Mouse (Mus musculus) limb, embryonic 12.5 days (tissue): ENCODE results near the gene Mmd. TPM values are rescaled to one million over a fixed set of nuclear protein-coding genes. Genes with fewer than 3 reads are reported as not detected.

Source experiments
- ATAC-seq: fragments of 200-750 bp; cut with Nextera tagmentation; 2 replicates; pipeline ENCODE4 v1.8.0; 2017; ENCODE audit warnings: low read depth, moderate TSS enrichment; ENCODE audit not compliant: insufficient number of reproducible peaks, insufficient read depth, low FRiP score, low TSS enrichment
- H3K27ac ChIP-seq: fragments of 300-500 bp; sonication (generic); 2 replicates; pipeline ENCODE4 v1.5.1; 2016; ENCODE audit warnings: mild to moderate bottlenecking, moderate library complexity
- H3K27me3 ChIP-seq: fragments of 300-500 bp; sonication (generic); 2 replicates; pipeline ENCODE4 v1.6.1; 2016; ENCODE audit warnings: mild to moderate bottlenecking, moderate library complexity
- H3K36me3 ChIP-seq: fragments of 300-500 bp; sonication (generic); 2 replicates; pipeline ENCODE4 v1.6.1; 2016; ENCODE audit warnings: mild to moderate bottlenecking, moderate library complexity
- H3K4me1 ChIP-seq: fragments of 300-500 bp; sonication (generic); replicated peaks from 2 replicates; pipeline ENCODE4 v1.6.1; 2016
- H3K4me2 ChIP-seq: fragments of 300-500 bp; sonication (generic); 2 replicates; pipeline ENCODE4 v1.6.1; 2016; ENCODE audit warnings: mild to moderate bottlenecking, moderate library complexity
- H3K4me3 ChIP-seq: fragments of 300-500 bp; sonication (generic); replicated peaks from 2 replicates; pipeline ENCODE4 v1.5.1; 2016; ENCODE audit warnings: mild to moderate bottlenecking
- H3K9ac ChIP-seq: fragments of 300-500 bp; sonication (generic); replicated peaks from 2 replicates; pipeline ENCODE4 v1.6.1; 2016; ENCODE audit warnings: mild to moderate bottlenecking, moderate library complexity
- H3K9me3 ChIP-seq: fragments of 300-500 bp; sonication (generic); 2 replicates; pipeline ENCODE4 v1.6.1; 2016; ENCODE audit warnings: mild to moderate bottlenecking, moderate library complexity
- WGBS: fragments of 180-500 bp; shearing (Covaris S2); methylation state at CpG from one replicate; pipeline ENCODE4 v1.1.7; 2016; 5-methylcytosine and 5-hydroxymethylcytosine counted together
- polyA plus RNA-seq: library from polyadenylated mRNA; unstranded; fragments of >200 nt; fragmentation: Nextera tagmentation; extraction: Ambion mirVana; gene quantifications from 2 replicates; pipeline ENCODE4 v1.2.1, GENCODE M21; 2016

Mmd gene
- polyA plus RNA-seq = 34.4 and 37.8 TPM in 2 replicates

- ATAC-seq = peak; percentile 99
- Histone ChIP-seq H3K9ac (peak within 1 kb of the TSS; percentile 89), H3K27ac (peak within 1 kb of the TSS; percentile 85), H3K4me3 (peak within 1 kb of the TSS; percentile 82), H3K4me2 (peak within 1 kb of the TSS; percentile 86), H3K36me3 (no peaks in the 10 kb centered on the region), H3K4me1 (peaks cover 14% of the 10 kb centered on the region), H3K27me3 (no peaks in the 10 kb centered on the region), H3K9me3 (no peaks in the 10 kb centered on the region)
- under 1% methylated on average over 46 of the region's 51 CpGs for WGBS
Measured at GRCm38 (mm10) chr11:90249025-90249650, at the start of gene Mmd. TSS of gene Mmd (plus strand) at chr11:90249456.

GRCm38 (mm10) chr11:90200826-90201225 is 48.4 kb upstream of the Mmd start:
- ATAC-seq = no peak
- Histone ChIP-seq H3K4me3 (no peak overlapping the region), H3K36me3 (no peaks in the 10 kb centered on the region), H3K27me3 (no peaks in the 10 kb centered on the region), H3K27ac (no peak overlapping the region), H3K4me1 (no peaks in the 10 kb centered on the region), H3K9me3 (no peaks in the 10 kb centered on the region), H3K4me2 (no peak overlapping the region), H3K9ac (no peak overlapping the region)
- WGBS = 87% methylated on average over 2 of the region's 2 CpGs

- no peaks in the 10 kb centered on the region for H3K27me3 ChIP-seq
- no peaks in the 10 kb centered on the region for H3K4me1 ChIP-seq
- no peak overlapping the region for H3K9ac ChIP-seq
- H3K9me3 ChIP-seq = no peaks in the 10 kb centered on the region
- no peak for ATAC-seq
- H3K4me2 ChIP-seq = no peak overlapping the region
- no peak overlapping the region for H3K4me3 ChIP-seq
- no peaks in the 10 kb centered on the region for H3K36me3 ChIP-seq
- 85% methylated on average over 7 of the region's 7 CpGs for WGBS
- H3K27ac ChIP-seq = no peak overlapping the region
Measured at GRCm38 (mm10) chr11:90214246-90214645, 35.0 kb upstream of the Mmd start.

- Histone ChIP-seq H3K9ac (no peak overlapping the region), H3K4me2 (no peak overlapping the region), H3K36me3 (no peaks in the 10 kb centered on the region), H3K27me3 (no peaks in the 10 kb centered on the region), H3K4me3 (no peak overlapping the region), H3K9me3 (no peaks in the 10 kb centered on the region), H3K4me1 (peaks cover 9% of the 10 kb centered on the region; the same call in 1 of the 2 replicates), H3K27ac (no peak overlapping the region)
- whole genome bisulfite sequencing = 62% methylated on average over 6 of the region's 6 CpGs
- ATAC-seq = no peak
Measured at GRCm38 (mm10) chr11:90220022-90220645, 29.1 kb upstream of the Mmd start.

DNA sequence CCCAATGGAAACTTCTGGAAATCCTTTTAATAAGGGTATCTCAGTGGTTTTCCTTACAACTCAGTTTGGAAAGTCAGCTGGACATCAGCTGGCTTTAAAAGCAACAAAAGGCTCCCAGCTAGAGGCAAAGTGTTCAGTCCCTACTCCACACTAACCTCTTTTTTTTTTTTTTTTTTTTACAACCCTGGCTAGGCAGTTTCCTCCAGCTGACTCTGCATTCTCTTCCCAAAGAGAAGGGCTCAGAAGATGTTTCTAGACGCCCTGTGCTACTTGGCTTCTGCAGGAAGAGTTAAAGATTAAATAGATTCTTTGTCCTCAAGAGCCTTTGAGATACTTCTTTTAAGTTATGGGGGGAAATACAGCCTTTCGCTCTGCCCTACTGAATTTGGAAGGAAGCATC is 28.5 kb upstream of the Mmd start:
- Histone ChIP-seq H3K4me2 (no peak overlapping the region), H3K4me1 (peaks cover 9% of the 10 kb centered on the region; the same call in 1 of the 2 replicates), H3K9ac (no peak overlapping the region), H3K9me3 (no peaks in the 10 kb centered on the region), H3K27ac (no peak overlapping the region), H3K4me3 (no peak overlapping the region), H3K36me3 (no peaks in the 10 kb centered on the region), H3K27me3 (no peaks in the 10 kb centered on the region)
- ATAC-seq = no peak
- 22% methylated on average over 2 of the region's 2 CpGs for WGBS

GRCm38 (mm10) chr11:90224914-90225470 is 24.3 kb upstream of the Mmd start:
- H3K27ac ChIP-seq = no peak overlapping the region
- H3K9me3 ChIP-seq = no peaks in the 10 kb centered on the region
- H3K27me3 ChIP-seq = no peaks in the 10 kb centered on the region
- H3K4me1 ChIP-seq = peaks cover 9% of the 10 kb centered on the region; the same call in 1 of the 2 replicates
- ATAC-seq = no peak
- H3K9ac ChIP-seq = no peak overlapping the region
- no peak overlapping the region for H3K4me3 ChIP-seq
- H3K4me2 ChIP-seq = no peak overlapping the region
- no peaks in the 10 kb centered on the region for H3K36me3 ChIP-seq
- 58% methylated on average over 11 of the region's 11 CpGs for WGBS

DNA sequence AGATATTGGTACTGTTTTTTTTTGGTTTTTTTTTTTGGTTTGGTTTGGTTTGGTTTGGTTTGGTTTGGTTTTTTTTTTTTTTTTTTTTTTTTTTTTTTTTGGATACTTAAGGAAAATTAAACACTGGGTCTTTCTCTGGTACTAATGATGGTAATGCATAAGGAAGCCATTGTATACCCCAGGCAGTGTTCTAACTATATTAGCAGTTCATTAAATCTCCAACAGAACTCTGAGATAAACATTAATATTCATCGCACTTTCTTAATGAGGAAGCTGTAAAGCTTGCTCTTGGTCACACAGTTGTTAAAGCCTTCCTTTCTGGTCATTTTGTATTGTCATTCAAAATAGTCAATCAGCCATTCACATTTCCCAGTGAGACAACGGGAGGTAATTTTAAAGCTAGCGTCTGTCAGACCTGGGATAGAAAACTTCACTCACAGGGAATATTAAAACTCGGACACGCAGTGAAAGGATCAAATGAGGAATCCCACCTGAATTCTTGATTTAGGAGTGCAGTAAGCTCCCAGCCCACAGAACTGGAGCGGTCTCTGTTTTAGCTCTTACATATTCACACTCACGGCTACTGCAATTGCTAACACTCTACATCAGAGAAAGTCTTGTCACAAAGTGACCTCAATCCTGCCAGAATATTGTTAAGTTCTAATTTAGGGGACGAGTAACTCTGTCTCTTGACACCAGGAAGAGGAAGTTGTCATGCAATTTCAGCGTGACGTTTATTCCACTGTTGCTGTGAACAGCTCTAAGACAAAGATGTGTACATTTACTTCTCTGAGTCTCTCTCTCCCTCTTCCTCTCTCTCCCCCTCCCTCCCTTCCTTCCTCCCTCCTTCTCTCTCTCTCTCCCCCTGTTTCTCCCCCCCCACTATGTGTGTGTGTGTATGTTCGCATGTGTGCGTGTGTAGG is 22.0 kb upstream of the Mmd start:
- WGBS = 62% methylated on average over 12 of the region's 12 CpGs
- Histone ChIP-seq H3K36me3 (no peaks in the 10 kb centered on the region), H3K4me2 (no peak overlapping the region), H3K27ac (no peak overlapping the region), H3K9me3 (no peaks in the 10 kb centered on the region), H3K27me3 (no peaks in the 10 kb centered on the region), H3K4me1 (peaks cover 1% of the 10 kb centered on the region; the same call in 1 of the 2 replicates), H3K9ac (no peak overlapping the region), H3K4me3 (no peak overlapping the region)
- ATAC-seq = no peak

- Histone ChIP-seq H3K27ac (no peak overlapping the region), H3K4me1 (peaks cover 3% of the 10 kb centered on the region; the same call in 1 of the 2 replicates), H3K9me3 (no peaks in the 10 kb centered on the region), H3K4me2 (no peak overlapping the region), H3K36me3 (no peaks in the 10 kb centered on the region), H3K4me3 (no peak overlapping the region), H3K27me3 (no peaks in the 10 kb centered on the region), H3K9ac (no peak overlapping the region)
- WGBS = 77% methylated on average over 9 of the region's 9 CpGs
- no peak for ATAC-seq
Measured at GRCm38 (mm10) chr11:90228251-90228949, 20.9 kb upstream of the Mmd start.

- H3K9ac ChIP-seq = no peak overlapping the region
Measured at GRCm38 (mm10) chr11:90229800-90230199, 19.5 kb upstream of the Mmd start.

DNA sequence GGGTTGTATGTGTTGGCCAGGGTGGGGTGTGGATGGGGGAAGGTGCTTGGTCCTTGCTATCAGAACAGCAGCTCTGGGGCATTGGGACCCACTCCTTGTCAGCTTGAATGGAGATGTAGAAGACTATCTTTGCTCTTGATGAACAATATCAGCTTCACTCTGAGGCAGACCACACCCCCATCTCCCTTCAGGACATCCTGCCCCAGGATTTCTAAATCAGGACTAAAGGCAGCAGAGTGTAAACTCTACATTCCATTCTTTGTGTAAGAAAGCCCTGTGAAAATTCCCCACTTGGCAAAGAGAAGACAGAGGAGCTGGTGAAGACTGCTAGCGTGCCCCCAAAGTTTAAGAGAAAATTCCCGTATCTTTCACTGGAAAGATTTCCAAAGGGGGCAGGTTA is 18.6 kb upstream of the Mmd start:
- Histone ChIP-seq H3K27me3 (no peaks in the 10 kb centered on the region), H3K36me3 (no peaks in the 10 kb centered on the region), H3K9ac (no peak overlapping the region), H3K9me3 (no peaks in the 10 kb centered on the region), H3K4me1 (0 out of 2 replicates have a peak, but pooled peaks cover 3% of the 10 kb centered on the region), H3K4me2 (no peak overlapping the region), H3K4me3 (no peak overlapping the region), H3K27ac (no peak overlapping the region)
- no peak for ATAC-seq
- WGBS = 90% methylated on average over 2 of the region's 2 CpGs

More at GRCm38 (mm10) chr11:90229800-90230199, 19.5 kb upstream of the Mmd start:
- 0 out of 2 replicates have a peak, but pooled peaks cover 3% of the 10 kb centered on the region for H3K4me1 ChIP-seq
- H3K4me2 ChIP-seq = no peak overlapping the region
- H3K9me3 ChIP-seq = no peaks in the 10 kb centered on the region
- H3K4me3 ChIP-seq = no peak overlapping the region
- H3K36me3 ChIP-seq = no peaks in the 10 kb centered on the region
- H3K27ac ChIP-seq = no peak overlapping the region
- ATAC-seq = no peak
- no peaks in the 10 kb centered on the region for H3K27me3 ChIP-seq
